Mouse (Mus musculus) neural tube, embryonic 11.5 days (tissue): ENCODE measurements around the gene Adgrb3. TPM values are rescaled to one million over a fixed set of nuclear protein-coding genes. Genes with fewer than 3 reads are reported as not detected.

Experiments
- ATAC-seq: fragments of 200-750 bp; cut with Nextera tagmentation; 2 replicates; pipeline ENCODE4 v1.8.0; 2017; ENCODE audit warnings: moderate number of reproducible peaks, mild to moderate bottlenecking, moderate TSS enrichment, moderate library complexity; ENCODE audit not compliant: insufficient read depth, low FRiP score, low TSS enrichment
- DNase-seq: peaks from one replicate; pipeline ENCODE4 v3.0.0-alpha.2; 2015; ENCODE audit warnings: low spot score
- H3K27ac ChIP-seq: fragments of 300-500 bp; sonication (generic); 2 replicates; pipeline ENCODE4 v1.5.1; 2014; ENCODE audit warnings: low read depth, mild to moderate bottlenecking, low read length
- H3K27me3 ChIP-seq: fragments of 300-500 bp; sonication (generic); 2 replicates; pipeline ENCODE4 v1.6.1; 2014; ENCODE audit warnings: mild to moderate bottlenecking, low read length, mixed read lengths; ENCODE audit not compliant: control insufficient read depth, insufficient read depth
- H3K36me3 ChIP-seq: fragments of 300-500 bp; sonication (generic); 2 replicates; pipeline ENCODE4 v1.6.1; 2014; ENCODE audit warnings: mild to moderate bottlenecking, low read length, moderate library complexity, mixed read lengths; ENCODE audit not compliant: control insufficient read depth, insufficient read depth
- H3K4me1 ChIP-seq: fragments of 300-500 bp; sonication (generic); 2 replicates; pipeline ENCODE4 v1.6.1; 2014; ENCODE audit warnings: low read length, mixed read lengths; ENCODE audit not compliant: control insufficient read depth, insufficient read depth
- H3K4me2 ChIP-seq: fragments of 300-500 bp; sonication (generic); 2 replicates; pipeline ENCODE4 v1.6.1; 2014; ENCODE audit warnings: low read depth, mild to moderate bottlenecking, moderate library complexity
- H3K4me3 ChIP-seq: fragments of 300-500 bp; sonication (generic); 2 replicates; pipeline ENCODE4 v1.5.1; 2014; ENCODE audit warnings: low read depth, low read length
- H3K9ac ChIP-seq: fragments of 300-500 bp; sonication (generic); 2 replicates; pipeline ENCODE4 v1.6.1; 2014; ENCODE audit warnings: mild to moderate bottlenecking, low read length
- H3K9me3 ChIP-seq: fragments of 300-500 bp; sonication (generic); 2 replicates; pipeline ENCODE4 v1.6.1; 2016; ENCODE audit warnings: low read length; ENCODE audit not compliant: control insufficient read depth
- WGBS: fragments of 180-500 bp; shearing (Covaris S2); extraction: QIAGEN DNeasy Blood & Tissue Kit; methylation state at CpG from one replicate; pipeline ENCODE4 v1.1.7; 2014; 5-methylcytosine and 5-hydroxymethylcytosine counted together
- polyA plus RNA-seq: library from polyadenylated mRNA; unstranded; fragments of >200 nt; fragmentation: Nextera tagmentation; extraction: Ambion mirVana; gene quantifications from 2 replicates; pipeline ENCODE4 v1.2.1, GENCODE M21; 2014

Adgrb3 gene
- polyA plus RNA-seq, 1 experiment from 2014 or later: 12.1 TPM

DNA sequence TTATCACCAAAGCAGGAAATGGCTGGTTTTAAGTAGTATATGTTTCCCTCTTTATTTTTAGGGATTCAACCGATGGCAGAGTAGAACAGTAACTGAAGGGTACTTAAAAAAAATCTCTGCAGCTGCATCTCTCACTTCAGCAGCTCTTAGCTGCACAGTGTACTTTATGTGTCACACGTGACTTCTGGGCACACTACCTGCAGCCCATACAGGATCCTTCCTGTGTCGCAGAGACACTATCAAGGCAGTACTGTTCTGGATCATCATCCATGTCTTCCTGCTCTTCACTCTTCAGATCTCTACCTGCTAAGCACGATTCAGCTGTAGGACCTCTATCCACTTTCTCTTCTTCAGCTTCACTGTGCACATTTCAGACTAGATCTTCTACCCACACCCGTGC, 230.6 kb downstream of the Adgrb3 start:
- Histone ChIP-seq H3K4me1 (no peaks in the 10 kb centered on the region), H3K4me3 (no peak overlapping the region), H3K36me3 (no peaks in the 10 kb centered on the region), H3K9me3 (no peaks in the 10 kb centered on the region), H3K27me3 (no peaks in the 10 kb centered on the region), H3K4me2 (no peak overlapping the region), H3K9ac (no peak overlapping the region), H3K27ac (no peak overlapping the region)
- DNase-seq (no peak), ATAC-seq (no peak)
- 91% methylated on average over 5 of the region's 5 CpGs for WGBS

DNA sequence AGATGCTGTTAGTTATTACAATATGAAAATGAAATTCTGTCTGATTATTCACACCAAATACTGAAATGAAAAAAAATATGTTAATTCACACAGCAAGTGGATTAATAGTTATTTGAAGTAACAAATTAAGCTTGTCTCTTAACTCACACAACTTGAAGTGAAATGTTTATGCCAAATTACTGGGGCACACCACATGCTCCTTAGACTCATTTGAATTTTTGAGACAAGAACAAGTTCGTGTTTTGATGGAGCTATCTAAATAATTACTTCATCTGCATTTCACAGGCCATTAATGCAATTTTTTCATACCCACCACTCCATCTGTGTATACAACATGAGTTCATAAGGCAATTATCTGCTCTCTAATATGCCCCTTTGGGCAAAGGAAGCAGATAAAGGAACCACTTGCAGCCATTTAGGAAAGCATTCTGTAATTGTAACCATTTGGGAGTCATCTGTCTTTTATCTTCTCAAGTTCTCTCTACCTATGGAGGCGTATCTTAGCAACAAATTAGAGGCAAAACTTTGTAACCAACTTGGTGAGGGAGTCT, 240.9 kb downstream of the Adgrb3 start:
- ATAC-seq (no peak), DNase-seq (no peak)
- no peak overlapping the region for H3K27ac ChIP-seq
- H3K27me3 ChIP-seq: no peaks in the 10 kb centered on the region
- no peak overlapping the region for H3K9ac ChIP-seq
- H3K4me2 ChIP-seq: no peak overlapping the region
- no peaks in the 10 kb centered on the region for H3K9me3 ChIP-seq
- WGBS: 74% methylated on average over 2 of the region's 2 CpGs
- no peak overlapping the region for H3K4me3 ChIP-seq
- no peaks in the 10 kb centered on the region for H3K4me1 ChIP-seq
- H3K36me3 ChIP-seq: no peaks in the 10 kb centered on the region

DNA sequence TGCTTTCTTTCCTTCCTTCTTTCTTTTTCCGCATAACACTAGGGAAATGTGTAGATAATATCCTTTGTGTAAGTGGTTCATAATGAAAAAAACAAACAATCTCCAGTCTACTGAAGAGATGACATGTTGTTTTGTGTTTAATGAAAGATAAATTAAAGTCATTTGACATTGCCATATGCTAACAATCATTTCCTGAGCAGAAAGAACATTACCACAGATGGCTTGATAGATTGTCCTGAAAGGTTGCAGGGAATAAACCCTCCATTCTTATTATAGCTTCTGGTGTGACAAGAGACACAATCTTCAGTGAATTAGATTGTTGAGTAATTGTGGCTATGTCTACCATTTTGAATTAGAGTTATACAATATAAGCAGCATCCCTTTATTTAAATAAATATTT, 247.8 kb downstream of the Adgrb3 start:
- Histone ChIP-seq H3K4me2 (no peak overlapping the region), H3K27ac (no peak overlapping the region), H3K4me3 (no peak overlapping the region), H3K4me1 (no peaks in the 10 kb centered on the region), H3K9me3 (no peaks in the 10 kb centered on the region), H3K36me3 (no peaks in the 10 kb centered on the region), H3K9ac (no peak overlapping the region), H3K27me3 (no peaks in the 10 kb centered on the region)
- DNase-seq (no peak), ATAC-seq (no peak)
- whole genome bisulfite sequencing: 76% methylated on average over 1 of the region's 1 CpGs

DNA sequence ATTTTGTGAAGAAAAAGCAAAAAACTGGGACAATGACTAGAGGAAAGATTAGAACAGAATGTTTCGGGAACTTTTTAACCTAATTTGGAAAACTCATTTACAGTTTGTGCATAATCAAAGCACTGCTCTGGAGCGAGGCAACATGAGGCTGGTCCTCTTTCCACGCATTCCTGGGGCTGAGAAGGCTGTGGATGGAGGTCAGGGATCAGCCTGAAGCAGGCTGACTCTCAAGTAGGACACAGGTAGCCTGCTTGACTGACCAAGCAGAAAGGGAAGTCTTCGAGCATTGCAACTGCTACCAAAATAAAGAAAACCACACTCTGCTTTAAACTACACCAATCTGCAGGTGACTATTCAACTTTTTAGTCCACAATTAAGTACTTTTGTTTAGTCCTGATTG, 251.7 kb downstream of the Adgrb3 start:
- H3K4me1 ChIP-seq: no peaks in the 10 kb centered on the region
- H3K27ac ChIP-seq: no peak overlapping the region
- no peak overlapping the region for H3K9ac ChIP-seq
- H3K4me2 ChIP-seq: no peak overlapping the region
- ATAC-seq (no peak), DNase-seq (no peak)
- no peaks in the 10 kb centered on the region for H3K27me3 ChIP-seq
- 83% methylated on average over 4 of the region's 4 CpGs for WGBS
- H3K36me3 ChIP-seq: no peaks in the 10 kb centered on the region
- no peak overlapping the region for H3K4me3 ChIP-seq
- H3K9me3 ChIP-seq: no peaks in the 10 kb centered on the region

GRCm38 (mm10) chr1:25576598-25576997, 252.9 kb downstream of the Adgrb3 start:
- 91% methylated on average over 6 of the region's 6 CpGs for WGBS
- Histone ChIP-seq H3K4me2 (no peak overlapping the region), H3K27ac (no peak overlapping the region), H3K9me3 (no peaks in the 10 kb centered on the region), H3K9ac (no peak overlapping the region), H3K4me1 (no peaks in the 10 kb centered on the region), H3K36me3 (no peaks in the 10 kb centered on the region), H3K4me3 (no peak overlapping the region), H3K27me3 (no peaks in the 10 kb centered on the region)
- ATAC-seq: no peak
- DNase-seq: no peak

DNA sequence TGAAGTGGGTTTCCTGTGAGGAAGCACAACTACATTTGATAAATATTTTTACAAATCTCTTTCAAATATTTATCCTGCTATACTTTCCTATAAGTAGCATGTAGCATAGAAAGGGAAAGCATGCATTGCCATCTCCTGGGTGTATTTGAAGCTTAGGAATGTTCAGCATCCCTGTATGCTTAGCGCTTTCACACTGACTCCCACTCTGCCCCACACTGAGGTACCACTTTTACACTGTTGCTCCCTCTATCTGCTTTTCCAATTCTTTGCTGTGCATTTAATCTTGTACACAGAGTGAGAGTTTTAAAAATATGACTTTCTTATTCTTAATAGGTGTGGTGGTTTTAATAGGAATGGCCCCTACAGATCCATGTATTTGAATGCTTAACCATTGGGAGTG, 261.4 kb downstream of the Adgrb3 start:
- no peak for DNase-seq

GRCm38 (mm10) chr1:25546072-25546471, 283.4 kb downstream of the Adgrb3 start:
- no peak overlapping the region for H3K9ac ChIP-seq
- H3K27me3 ChIP-seq: no peaks in the 10 kb centered on the region
- no peak overlapping the region for H3K4me2 ChIP-seq
- ATAC-seq: no peak
- H3K9me3 ChIP-seq: no peaks in the 10 kb centered on the region
- no peaks in the 10 kb centered on the region for H3K36me3 ChIP-seq
- DNase-seq: no peak
- no peak overlapping the region for H3K27ac ChIP-seq
- WGBS: 88% methylated on average over 1 of the region's 1 CpGs
- H3K4me3 ChIP-seq: no peak overlapping the region
- no peaks in the 10 kb centered on the region for H3K4me1 ChIP-seq

More for the DNA sequence above, 261.4 kb downstream of the Adgrb3 start:
- Histone ChIP-seq H3K27me3 (no peaks in the 10 kb centered on the region), H3K4me3 (no peak overlapping the region), H3K4me2 (no peak overlapping the region), H3K4me1 (no peaks in the 10 kb centered on the region), H3K9me3 (no peaks in the 10 kb centered on the region), H3K27ac (no peak overlapping the region), H3K9ac (no peak overlapping the region), H3K36me3 (no peaks in the 10 kb centered on the region)
- ATAC-seq: no peak
- 96% methylated on average over 1 of the region's 1 CpGs for WGBS

DNA sequence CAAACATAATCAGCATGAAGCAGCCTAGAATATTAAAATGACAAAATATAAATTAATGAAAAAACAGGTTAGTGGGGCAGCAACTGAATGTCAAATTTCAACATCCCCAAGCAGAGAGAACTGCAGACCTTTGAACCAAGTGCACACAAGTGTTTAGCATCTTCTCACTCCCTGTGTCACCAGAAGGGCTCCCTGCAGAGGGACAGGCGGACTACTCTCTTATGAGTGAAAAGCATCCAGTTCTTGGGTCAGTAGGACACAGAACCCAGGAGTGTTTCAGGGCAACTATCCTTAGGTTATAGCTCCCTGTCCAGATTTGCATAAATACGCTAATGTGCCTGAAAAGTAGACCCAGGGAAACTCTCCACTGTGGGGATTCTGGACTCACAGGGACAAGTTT, 285.6 kb downstream of the Adgrb3 start:
- Histone ChIP-seq H3K9ac (no peak overlapping the region), H3K27ac (no peak overlapping the region), H3K4me2 (no peak overlapping the region), H3K9me3 (no peaks in the 10 kb centered on the region), H3K27me3 (no peaks in the 10 kb centered on the region), H3K4me1 (no peaks in the 10 kb centered on the region), H3K4me3 (no peak overlapping the region), H3K36me3 (no peaks in the 10 kb centered on the region)
- DNase-seq (no peak), ATAC-seq (no peak)
- 78% methylated on average over 2 of the region's 2 CpGs for WGBS

DNA sequence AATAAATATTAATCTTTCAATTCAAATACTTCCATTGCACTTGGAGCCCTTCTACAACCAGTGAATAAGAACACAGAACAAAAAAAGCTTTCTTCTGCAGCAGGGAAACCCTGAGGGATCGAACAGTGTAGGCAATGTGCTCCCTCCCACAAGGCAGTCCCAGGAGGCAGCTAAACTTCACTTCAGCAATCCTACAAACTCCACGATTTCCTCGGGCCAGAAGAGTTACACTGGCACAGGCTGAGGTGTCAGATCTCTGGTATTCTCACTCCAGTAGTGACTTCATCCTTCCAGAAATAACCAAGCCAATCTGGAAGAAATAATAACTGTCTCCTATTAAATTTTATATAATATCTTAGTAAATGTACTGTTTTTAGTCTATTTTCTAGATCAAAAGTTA, 286.6 kb downstream of the Adgrb3 start:
- Histone ChIP-seq H3K9me3 (no peaks in the 10 kb centered on the region), H3K27ac (no peak overlapping the region), H3K4me2 (no peak overlapping the region), H3K27me3 (no peaks in the 10 kb centered on the region), H3K4me1 (no peaks in the 10 kb centered on the region), H3K36me3 (no peaks in the 10 kb centered on the region), H3K9ac (no peak overlapping the region), H3K4me3 (no peak overlapping the region)
- DNase-seq: no peak
- ATAC-seq: no peak
- WGBS: 61% methylated on average over 3 of the region's 3 CpGs
